Mouse (Mus musculus): ENCODE data around the gene Utp18. TPM values are rescaled to one million over a fixed set of nuclear protein-coding genes. Genes with fewer than 3 reads are reported as not detected.
A peak's percentile ranks its signal among the peaks of the same experiment; 100 is the strongest.
"Not testable (repeated sequence)": the region's sequence is repeated elsewhere in the genome, so short reads cannot be mapped to it uniquely, and the experiment has no call there.

Utp18 gene
- polyA plus RNA-seq (2014; fragmentation: Nextera tagmentation; extraction: Ambion mirVana), result 45.1 and 46.4 TPM in 2 replicates

GRCm38 (mm10) chr11:93885572-93886410 lies at the start of gene Utp18, which contains the start of gene Mbtd1:
Utp18 (minus strand) TSS chr11:93885766.
Mbtd1 (plus strand) TSS chr11:93885852.
- no peaks in the 10 kb centered on the region for H3K36me3 ChIP-seq (ENCODE audit: control insufficient read depth, insufficient read depth, low read length)
- peak within 1 kb of the TSS; percentile 87 for H3K27ac ChIP-seq (replicated peaks; ENCODE audit: low read depth, low read length)
- peak within 1 kb of the TSS; percentile 65 for H3K4me2 ChIP-seq (ENCODE audit: low read depth, severe bottlenecking)
- no peaks in the 10 kb centered on the region for H3K4me1 ChIP-seq (ENCODE audit: control insufficient read depth, insufficient read depth, low read length)
- DNase-seq (ENCODE audit: low spot score) (peak; percentile 98), ATAC-seq (ENCODE audit: insufficient number of reproducible peaks, low FRiP score, low TSS enrichment, low read depth) (peak; percentile 98)
- no peaks in the 10 kb centered on the region for H3K27me3 ChIP-seq (ENCODE audit: control insufficient read depth, insufficient read depth, low read length)
- peak within 1 kb of the TSS; percentile 94 for H3K4me3 ChIP-seq (ENCODE audit: low read depth, low read length)
- H3K9me3 ChIP-seq (ENCODE audit: control insufficient read depth, low read length), result no peaks in the 10 kb centered on the region
- WGBS, result under 1% methylated on average over 71 of the region's 83 CpGs
- H3K9ac ChIP-seq (ENCODE audit: low read length), result peak within 1 kb of the TSS; percentile 91

GRCm38 (mm10) chr11:93929106-93929505 lies 43.5 kb upstream of the Utp18 start:
- no peak overlapping the region for H3K9ac ChIP-seq (ENCODE audit: low read length)
- peaks cover 22% of the 10 kb centered on the region; the same call in 1 of the 2 replicates for H3K36me3 ChIP-seq (ENCODE audit: control insufficient read depth, insufficient read depth, low read length)
- no peaks in the 10 kb centered on the region for H3K27me3 ChIP-seq (ENCODE audit: control insufficient read depth, insufficient read depth, low read length)
- no peak overlapping the region for H3K4me2 ChIP-seq (ENCODE audit: low read depth, severe bottlenecking)
- DNase-seq (ENCODE audit: low spot score) (no peak), ATAC-seq (ENCODE audit: insufficient number of reproducible peaks, low FRiP score, low TSS enrichment, low read depth) (no peak)
- no peaks in the 10 kb centered on the region for H3K9me3 ChIP-seq (ENCODE audit: control insufficient read depth, low read length)
- H3K4me1 ChIP-seq (ENCODE audit: control insufficient read depth, insufficient read depth, low read length), result no peaks in the 10 kb centered on the region
- H3K27ac ChIP-seq (replicated peaks; ENCODE audit: low read depth, low read length), result no peak overlapping the region
- H3K4me3 ChIP-seq (ENCODE audit: low read depth, low read length), result no peak overlapping the region

- not testable (repeated sequence) for ATAC-seq (ENCODE audit: insufficient number of reproducible peaks, low FRiP score, low TSS enrichment, low read depth); H3K36me3 ChIP-seq (ENCODE audit: control insufficient read depth, insufficient read depth, low read length); H3K9me3 ChIP-seq (ENCODE audit: control insufficient read depth, low read length); H3K27me3 ChIP-seq (ENCODE audit: control insufficient read depth, insufficient read depth, low read length); H3K4me3 ChIP-seq (ENCODE audit: low read depth, low read length); H3K27ac ChIP-seq (replicated peaks; ENCODE audit: low read depth, low read length); H3K4me1 ChIP-seq (ENCODE audit: control insufficient read depth, insufficient read depth, low read length); H3K4me2 ChIP-seq (ENCODE audit: low read depth, severe bottlenecking); H3K9ac ChIP-seq (ENCODE audit: low read length); DNase-seq (ENCODE audit: low spot score)
- 96% methylated on average over 2 of the region's 2 CpGs for WGBS
Measured at GRCm38 (mm10) chr11:93915019-93915418, 29.5 kb upstream of the Utp18 start.

GRCm38 (mm10) chr11:93911603-93912002 lies 26.0 kb upstream of the Utp18 start:
- Histone ChIP-seq H3K4me3 (ENCODE audit: low read depth, low read length) (no peak overlapping the region), H3K4me2 (ENCODE audit: low read depth, severe bottlenecking) (no peak overlapping the region), H3K27ac (replicated peaks; ENCODE audit: low read depth, low read length) (no peak overlapping the region), H3K36me3 (ENCODE audit: control insufficient read depth, insufficient read depth, low read length) (peaks cover 10% of the 10 kb centered on the region; the same call in 1 of the 2 replicates), H3K27me3 (ENCODE audit: control insufficient read depth, insufficient read depth, low read length) (no peaks in the 10 kb centered on the region), H3K9me3 (ENCODE audit: control insufficient read depth, low read length) (no peaks in the 10 kb centered on the region), H3K9ac (ENCODE audit: low read length) (no peak overlapping the region), H3K4me1 (ENCODE audit: control insufficient read depth, insufficient read depth, low read length) (no peaks in the 10 kb centered on the region)
- ATAC-seq (ENCODE audit: insufficient number of reproducible peaks, low FRiP score, low TSS enrichment, low read depth) (no peak), DNase-seq (ENCODE audit: low spot score) (no peak)
- 87% methylated on average over 3 of the region's 3 CpGs for WGBS

GRCm38 (mm10) chr11:93908829-93909228 lies 23.3 kb upstream of the Utp18 start:
- H3K27me3 ChIP-seq (ENCODE audit: control insufficient read depth, insufficient read depth, low read length), result no peaks in the 10 kb centered on the region
- ATAC-seq (ENCODE audit: insufficient number of reproducible peaks, low FRiP score, low TSS enrichment, low read depth) (no peak), DNase-seq (ENCODE audit: low spot score) (no peak)
- H3K9ac ChIP-seq (ENCODE audit: low read length), result no peak overlapping the region
- WGBS, result 89% methylated on average over 9 of the region's 9 CpGs
- H3K27ac ChIP-seq (replicated peaks; ENCODE audit: low read depth, low read length), result no peak overlapping the region
- H3K9me3 ChIP-seq (ENCODE audit: control insufficient read depth, low read length), result no peaks in the 10 kb centered on the region
- H3K4me3 ChIP-seq (ENCODE audit: low read depth, low read length), result no peak overlapping the region
- peaks cover 12% of the 10 kb centered on the region for H3K36me3 ChIP-seq (ENCODE audit: control insufficient read depth, insufficient read depth, low read length)
- no peaks in the 10 kb centered on the region for H3K4me1 ChIP-seq (ENCODE audit: control insufficient read depth, insufficient read depth, low read length)
- no peak overlapping the region for H3K4me2 ChIP-seq (ENCODE audit: low read depth, severe bottlenecking)

- Histone ChIP-seq H3K9me3 (ENCODE audit: control insufficient read depth, low read length) (no peaks in the 10 kb centered on the region), H3K27ac (replicated peaks; ENCODE audit: low read depth, low read length) (no peak overlapping the region), H3K4me2 (ENCODE audit: low read depth, severe bottlenecking) (no peak overlapping the region), H3K36me3 (ENCODE audit: control insufficient read depth, insufficient read depth, low read length) (peaks cover 12% of the 10 kb centered on the region), H3K27me3 (ENCODE audit: control insufficient read depth, insufficient read depth, low read length) (no peaks in the 10 kb centered on the region), H3K4me3 (ENCODE audit: low read depth, low read length) (no peak overlapping the region), H3K4me1 (ENCODE audit: control insufficient read depth, insufficient read depth, low read length) (no peaks in the 10 kb centered on the region), H3K9ac (ENCODE audit: low read length) (no peak overlapping the region)
- ATAC-seq (ENCODE audit: insufficient number of reproducible peaks, low FRiP score, low TSS enrichment, low read depth) (no peak), DNase-seq (ENCODE audit: low spot score) (no peak)
- WGBS, result 89% methylated on average over 3 of the region's 3 CpGs
Measured at GRCm38 (mm10) chr11:93907839-93908238, 22.3 kb upstream of the Utp18 start.

GRCm38 (mm10) chr11:93906834-93907233 lies 21.3 kb upstream of the Utp18 start:
- Histone ChIP-seq H3K36me3 (ENCODE audit: control insufficient read depth, insufficient read depth, low read length) (peaks cover 12% of the 10 kb centered on the region), H3K27me3 (ENCODE audit: control insufficient read depth, insufficient read depth, low read length) (no peaks in the 10 kb centered on the region), H3K4me1 (ENCODE audit: control insufficient read depth, insufficient read depth, low read length) (no peaks in the 10 kb centered on the region), H3K9ac (ENCODE audit: low read length) (no peak overlapping the region), H3K4me3 (ENCODE audit: low read depth, low read length) (no peak overlapping the region), H3K27ac (replicated peaks; ENCODE audit: low read depth, low read length) (no peak overlapping the region), H3K4me2 (ENCODE audit: low read depth, severe bottlenecking) (no peak overlapping the region), H3K9me3 (ENCODE audit: control insufficient read depth, low read length) (no peaks in the 10 kb centered on the region)
- WGBS, result 91% methylated on average over 4 of the region's 4 CpGs
- ATAC-seq (ENCODE audit: insufficient number of reproducible peaks, low FRiP score, low TSS enrichment, low read depth) (no peak), DNase-seq (ENCODE audit: low spot score) (no peak)

- Histone ChIP-seq H3K9me3 (ENCODE audit: control insufficient read depth, low read length) (no peaks in the 10 kb centered on the region), H3K27ac (replicated peaks; ENCODE audit: low read depth, low read length) (no peak overlapping the region), H3K4me2 (ENCODE audit: low read depth, severe bottlenecking) (no peak overlapping the region), H3K36me3 (ENCODE audit: control insufficient read depth, insufficient read depth, low read length) (peaks cover 5% of the 10 kb centered on the region), H3K9ac (ENCODE audit: low read length) (no peak overlapping the region), H3K4me1 (ENCODE audit: control insufficient read depth, insufficient read depth, low read length) (no peaks in the 10 kb centered on the region), H3K4me3 (ENCODE audit: low read depth, low read length) (no peak overlapping the region), H3K27me3 (ENCODE audit: control insufficient read depth, insufficient read depth, low read length) (no peaks in the 10 kb centered on the region)
- ATAC-seq (ENCODE audit: insufficient number of reproducible peaks, low FRiP score, low TSS enrichment, low read depth) (no peak), DNase-seq (ENCODE audit: low spot score) (no peak)
- 84% methylated on average over 3 of the region's 3 CpGs for WGBS
Measured at GRCm38 (mm10) chr11:93897732-93898131, 12.2 kb upstream of the Utp18 start.

Measured in limb, embryonic 11.5 days (tissue).